Mouse (Mus musculus) embryonic fibroblast, embryonic 13.5 days (primary cell): Measurements from ENCODE around the gene Cse1l.

Experiments
- CTCF ChIP-seq: IDR thresholded peaks from 2 replicates; pipeline ENCODE4 v1.5.1; 2011; ENCODE audit warnings: mild to moderate bottlenecking, control low read depth, low read length, moderate library complexity, borderline replicate concordance; ENCODE audit not compliant: insufficient read depth
- POLR2A ChIP-seq: IDR thresholded peaks from 2 replicates; pipeline ENCODE4 v1.6.1; 2011; ENCODE audit warnings: low read depth, mild to moderate bottlenecking, control low read depth, low read length, moderate library complexity

- no peak for TF ChIP-seq CTCF
- no peak for TF ChIP-seq POLR2A
Measured at GRCm38 (mm10) chr2:166885066-166885465, 20.8 kb upstream of the Cse1l start.
